Mouse (Mus musculus) gonadal fat pad, adult 2 months (tissue): Measurements from ENCODE around the gene Prkag2. TPM values are rescaled to one million over a fixed set of nuclear protein-coding genes. Genes with fewer than 3 reads are reported as not detected.

Experiments
- DNase-seq: peaks from one replicate; pipeline ENCODE4 v3.0.0-alpha.2; 2012; ENCODE audit warnings: low read depth
- polyA plus RNA-seq: library from polyadenylated mRNA; depleted of rRNA; stranded (reverse); fragments of >200 nt; gene quantifications from 2 replicates; pipeline ENCODE4 v1.2.3, GENCODE M21; 2012

Prkag2 gene
- polyA plus RNA-seq, 1 experiment = 30.2 TPM

- DNase-seq = no peak
These were observed 181.3 kb downstream of the Prkag2 start for GRCm38 (mm10) chr5:24919155-24919554.

GRCm38 (mm10) chr5:24916511-24916910 lies 183.9 kb downstream of the Prkag2 start:
- no peak for DNase-seq

GRCm38 (mm10) chr5:24915119-24915518 lies 185.3 kb downstream of the Prkag2 start:
- DNase-seq = no peak

- DNase-seq = no peak
These were observed 186.8 kb downstream of the Prkag2 start for GRCm38 (mm10) chr5:24913656-24914055.

GRCm38 (mm10) chr5:24908820-24909716 lies 191.4 kb downstream of the Prkag2 start:
- DNase-seq = peak; percentile 56

- DNase-seq = no peak
These were observed 192.2 kb downstream of the Prkag2 start for GRCm38 (mm10) chr5:24908141-24908819.

- no peak for DNase-seq
These were observed 192.7 kb downstream of the Prkag2 start for GRCm38 (mm10) chr5:24907737-24908136.

- no peak for DNase-seq
These were observed 193.6 kb downstream of the Prkag2 start for GRCm38 (mm10) chr5:24906844-24907243.

- DNase-seq = no peak
These were observed 195.5 kb downstream of the Prkag2 start for GRCm38 (mm10) chr5:24904941-24905340.

- no peak for DNase-seq
These were observed 196.0 kb downstream of the Prkag2 start for GRCm38 (mm10) chr5:24904423-24904822.

GRCm38 (mm10) chr5:24904001-24904400 lies 196.4 kb downstream of the Prkag2 start:
- no peak for DNase-seq

GRCm38 (mm10) chr5:24902835-24903234 lies 197.6 kb downstream of the Prkag2 start:
- no peak for DNase-seq

- DNase-seq = no peak
These were observed 204.8 kb downstream of the Prkag2 start for GRCm38 (mm10) chr5:24895606-24896005.

GRCm38 (mm10) chr5:24894814-24895213 lies 205.6 kb downstream of the Prkag2 start:
- no peak for DNase-seq

- no peak for DNase-seq
These were observed 208.0 kb downstream of the Prkag2 start for GRCm38 (mm10) chr5:24892461-24892860.

- DNase-seq = no peak
These were observed 210.6 kb downstream of the Prkag2 start for GRCm38 (mm10) chr5:24889860-24890259.

- no peak for DNase-seq
These were observed 211.4 kb downstream of the Prkag2 start for GRCm38 (mm10) chr5:24888874-24889591.

- no peak for DNase-seq
These were observed 213.2 kb downstream of the Prkag2 start for GRCm38 (mm10) chr5:24887271-24887670.

- DNase-seq = no peak
These were observed 221.7 kb downstream of the Prkag2 start for GRCm38 (mm10) chr5:24878713-24879112.

GRCm38 (mm10) chr5:24877836-24878624 lies 222.4 kb downstream of the Prkag2 start:
- DNase-seq = no peak

GRCm38 (mm10) chr5:24876653-24877052 lies 223.8 kb downstream of the Prkag2 start:
- DNase-seq = no peak
